Mouse (Mus musculus): ENCODE measurements at regions not wholly inside any gene's neighbourhood (a gene's known extent, or its start where the extent isn't known, plus 50 kb on each side); places are given as distances from the start of the nearest gene placed in this dataset.

DNA sequence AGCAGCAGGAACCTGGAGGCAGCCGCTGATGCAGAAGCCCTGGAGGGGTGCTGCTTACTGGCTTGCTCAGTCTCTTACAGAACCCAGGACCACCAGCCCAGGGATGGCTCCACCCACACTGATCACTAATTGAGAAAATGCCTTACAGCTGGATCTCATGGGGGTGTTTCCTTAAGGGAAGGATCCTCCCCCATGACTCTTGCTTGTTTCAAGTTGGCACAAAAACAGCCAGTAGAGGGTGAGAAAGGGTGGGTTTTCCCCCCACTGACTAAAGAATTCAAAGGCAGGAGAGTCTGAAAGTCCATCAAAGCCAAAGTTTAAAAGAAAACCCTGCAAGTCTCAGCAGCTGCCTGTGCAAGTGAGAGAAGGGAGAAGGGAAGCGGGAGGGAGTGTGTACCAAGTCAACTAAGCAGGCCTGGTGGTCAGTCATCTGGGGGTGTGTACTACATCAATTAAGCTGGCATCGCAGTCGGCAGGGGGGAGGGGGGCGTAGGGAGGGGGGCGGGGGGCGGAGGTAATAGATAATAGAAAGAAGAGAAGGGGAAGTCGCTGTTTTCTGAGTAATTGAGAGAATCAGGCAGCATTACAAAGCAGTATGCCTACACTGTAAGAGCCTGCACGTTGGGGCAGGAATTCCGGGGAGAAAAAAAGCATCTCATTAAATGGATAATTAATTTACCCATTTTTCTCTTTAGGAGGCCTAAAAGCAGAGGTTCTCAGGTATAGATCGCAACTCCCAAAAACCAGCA lies 62.0 kb upstream of the Zdhhc17 start:
- DNase-seq (ENCODE audit: low spot score) (no peak), ATAC-seq (replicated peaks; ENCODE audit: low FRiP score, low TSS enrichment, low read depth) (no peak)
- WGBS: 19% methylated on average over 10 of the region's 11 CpGs
- no peak overlapping the region for H3K4me3 ChIP-seq (ENCODE audit: low read depth, low read length)
- no peaks in the 10 kb centered on the region; the same call in 1 of the 2 replicates for H3K27me3 ChIP-seq (replicated peaks; ENCODE audit: control insufficient read depth, insufficient read depth, low read length)
- H3K9ac ChIP-seq (ENCODE audit: low read length): no peak overlapping the region
- H3K27ac ChIP-seq (ENCODE audit: low read depth): no peak overlapping the region
- no peaks in the 10 kb centered on the region for H3K36me3 ChIP-seq (ENCODE audit: control insufficient read depth, insufficient read depth, low read length)
- H3K4me1 ChIP-seq (replicated peaks; ENCODE audit: control insufficient read depth, insufficient read depth, low read length): peaks cover 13% of the 10 kb centered on the region; the same call in 1 of the 2 replicates
- H3K9me3 ChIP-seq (ENCODE audit: control insufficient read depth, low read length): no peaks in the 10 kb centered on the region
- no peak overlapping the region for H3K4me2 ChIP-seq (ENCODE audit: low read length)

DNA sequence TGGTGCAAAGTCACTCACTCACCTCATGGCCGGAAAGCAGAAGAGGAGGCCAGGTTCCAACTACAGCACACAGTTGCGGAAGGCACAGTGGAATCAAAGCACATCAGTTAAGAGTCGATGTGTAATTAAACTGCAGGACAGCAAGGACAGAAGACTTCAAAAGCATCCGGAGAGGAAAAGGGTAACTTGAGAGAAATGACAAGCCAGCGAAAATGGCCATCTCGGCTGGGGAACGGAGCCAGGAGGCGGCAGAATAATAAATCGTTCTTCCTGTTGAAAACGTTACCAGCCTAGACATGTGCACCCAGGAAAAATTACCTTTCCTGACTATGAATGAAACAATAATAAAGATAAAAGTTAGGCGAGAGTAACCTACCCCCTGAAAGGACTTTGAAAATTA lies 56.2 kb upstream of the Zdhhc17 start:
- 70% methylated on average over 11 of the region's 11 CpGs for WGBS
- Histone ChIP-seq H3K36me3 (ENCODE audit: control insufficient read depth, insufficient read depth, low read length) (no peaks in the 10 kb centered on the region), H3K9me3 (ENCODE audit: control insufficient read depth, low read length) (no peaks in the 10 kb centered on the region), H3K27ac (ENCODE audit: low read depth) (no peak overlapping the region), H3K27me3 (replicated peaks; ENCODE audit: control insufficient read depth, insufficient read depth, low read length) (no peaks in the 10 kb centered on the region), H3K4me3 (ENCODE audit: low read depth, low read length) (no peak overlapping the region), H3K4me2 (ENCODE audit: low read length) (no peak overlapping the region), H3K4me1 (replicated peaks; ENCODE audit: control insufficient read depth, insufficient read depth, low read length) (no peaks in the 10 kb centered on the region), H3K9ac (ENCODE audit: low read length) (no peak overlapping the region)
- DNase-seq (ENCODE audit: low spot score) (no peak), ATAC-seq (replicated peaks; ENCODE audit: low FRiP score, low TSS enrichment, low read depth) (no peak)

DNA sequence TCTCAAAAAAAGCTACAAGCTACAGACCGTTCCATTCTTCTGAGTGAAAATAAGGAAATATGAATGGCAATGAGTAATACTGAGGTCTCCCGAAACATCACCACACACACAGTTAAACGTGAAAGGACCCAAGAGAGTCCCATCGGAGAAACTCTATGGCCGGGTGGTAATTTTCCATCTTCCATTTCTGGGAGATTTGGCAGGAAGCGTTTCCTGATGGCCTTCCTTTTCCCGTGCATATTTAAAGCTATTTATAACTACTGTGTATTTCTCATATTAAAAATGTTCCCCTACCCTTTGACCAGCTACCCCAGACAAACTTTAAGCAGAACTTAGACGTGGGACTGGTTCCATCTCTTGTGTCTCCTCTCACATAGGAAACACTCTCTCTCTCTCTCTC lies 50.7 kb upstream of the Zdhhc17 start:
- Histone ChIP-seq H3K36me3 (ENCODE audit: control insufficient read depth, insufficient read depth, low read length) (no peaks in the 10 kb centered on the region), H3K4me2 (ENCODE audit: low read length) (no peak overlapping the region), H3K4me1 (replicated peaks; ENCODE audit: control insufficient read depth, insufficient read depth, low read length) (no peaks in the 10 kb centered on the region), H3K27ac (ENCODE audit: low read depth) (no peak overlapping the region), H3K9ac (ENCODE audit: low read length) (no peak overlapping the region), H3K27me3 (replicated peaks; ENCODE audit: control insufficient read depth, insufficient read depth, low read length) (no peaks in the 10 kb centered on the region), H3K9me3 (ENCODE audit: control insufficient read depth, low read length) (no peaks in the 10 kb centered on the region), H3K4me3 (ENCODE audit: low read depth, low read length) (no peak overlapping the region)
- DNase-seq (ENCODE audit: low spot score) (no peak), ATAC-seq (replicated peaks; ENCODE audit: low FRiP score, low TSS enrichment, low read depth) (no peak)
- 72% methylated on average over 8 of the region's 8 CpGs for WGBS

Measured in intestine, embryonic 14.5 days (tissue).